Mouse (Mus musculus) 416B (cell line): ENCODE data around the gene Nfkbil1.

Experiments used
- DNase-seq: peaks from one replicate; pipeline ENCODE4 v3.0.0; 2011; ENCODE audit warnings: low read depth

Nfkbil1 gene

DNA sequence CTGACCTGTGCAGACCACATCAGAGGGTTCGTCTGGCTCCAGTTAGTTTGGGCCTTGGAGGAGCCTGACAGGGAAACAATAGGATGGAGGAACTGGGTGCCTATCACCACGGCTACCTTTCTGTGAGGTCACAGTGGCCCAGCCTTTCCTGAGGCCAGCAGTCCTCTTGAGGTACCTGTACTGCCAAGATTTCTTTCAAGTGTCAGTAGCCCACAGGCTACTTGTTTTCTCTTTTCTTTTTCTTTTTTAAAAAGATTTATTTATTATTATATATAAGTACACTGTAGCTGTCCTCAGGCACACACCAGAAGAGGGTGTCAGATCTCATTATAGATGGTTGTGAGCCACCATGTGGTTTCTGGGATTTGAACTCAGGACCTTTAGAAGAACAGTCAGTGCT is 59.6 kb downstream of the Nfkbil1 start, which contains the start of gene Aif1:
Gene Aif1, minus strand, starts transcription at position 101 of the 400 bp plus-strand sequence.
- no peak for DNase-seq

DNA sequence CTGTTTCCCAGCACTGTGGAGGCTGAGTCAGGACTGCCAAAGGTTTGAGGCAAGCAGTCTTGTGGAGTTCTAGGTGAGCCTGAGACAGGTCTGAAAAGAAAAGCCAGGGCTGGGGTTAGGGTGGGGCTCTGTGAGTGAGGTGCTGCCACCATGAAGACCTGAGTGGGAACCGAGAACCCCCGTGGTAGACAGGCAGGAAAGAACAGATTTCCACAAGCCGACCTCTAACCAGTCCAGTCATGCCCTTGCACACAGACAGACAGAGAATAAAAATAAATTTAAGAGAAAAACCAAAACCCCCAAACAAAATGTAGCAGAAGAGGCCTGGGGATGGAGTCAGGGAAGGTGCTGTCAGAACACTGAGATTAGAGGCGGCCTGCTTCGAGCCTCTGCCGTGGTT is 60.2 kb downstream of the Nfkbil1 start:
- DNase-seq = no peak

DNA sequence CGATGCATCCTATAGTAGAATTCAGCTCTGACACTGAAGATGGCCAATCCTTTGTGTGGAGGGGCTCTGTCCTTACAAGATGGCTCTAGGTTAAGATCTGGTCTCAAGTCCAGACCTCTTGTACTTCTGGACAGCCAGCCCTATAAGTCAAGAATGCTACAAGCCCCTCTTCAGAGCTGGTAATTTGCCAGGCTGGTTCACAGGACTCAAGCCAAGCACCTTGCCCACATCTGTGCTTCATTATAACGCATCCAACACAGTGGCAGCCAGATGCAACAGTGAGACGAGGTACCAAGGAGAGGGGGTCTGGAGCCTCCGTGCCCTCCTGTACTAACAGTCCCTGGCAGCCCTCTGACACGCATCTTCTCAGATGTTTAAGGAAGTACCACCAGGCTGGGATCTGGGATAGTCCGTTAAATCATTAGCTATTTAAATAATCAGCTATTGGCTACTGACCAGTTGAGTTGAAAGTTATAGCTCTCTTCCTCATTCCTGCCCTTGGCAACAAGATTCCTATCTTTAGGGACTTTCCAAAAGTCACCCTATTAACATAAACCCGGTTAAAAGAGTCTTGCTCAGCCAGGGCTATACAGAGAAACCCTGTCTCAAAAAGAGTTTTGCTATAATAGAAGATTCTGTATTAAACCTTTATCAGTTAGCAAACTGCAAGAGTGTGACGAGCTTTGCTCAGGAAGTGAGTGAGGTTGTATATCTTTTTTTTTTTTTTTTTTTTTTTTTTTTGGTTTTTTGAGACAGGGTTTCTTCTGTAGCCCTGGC is 61.2 kb downstream of the Nfkbil1 start:
- no peak for DNase-seq

DNA sequence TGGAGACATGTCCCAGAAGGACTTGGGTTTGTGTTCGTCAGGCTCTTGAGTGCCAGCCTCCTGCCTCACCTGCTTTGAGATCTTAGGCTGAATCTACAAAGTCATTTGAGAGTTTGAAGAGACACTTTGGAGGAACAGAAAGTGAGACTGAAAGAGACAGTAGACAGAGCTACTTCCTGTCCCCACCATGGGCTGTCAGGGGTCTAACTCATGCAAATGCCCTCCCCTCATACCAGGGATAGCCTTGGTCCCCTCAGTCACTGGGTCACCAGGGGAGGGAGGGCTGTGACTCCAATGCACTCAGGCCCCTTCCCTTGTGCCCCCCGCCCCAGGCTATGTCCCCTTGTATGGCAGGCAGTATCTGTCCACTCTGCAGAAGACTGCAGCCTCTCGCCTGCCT is 62.3 kb downstream of the Nfkbil1 start:
- DNase-seq = no peak

- DNase-seq = no peak
Observed at GRCm38 (mm10) chr17:35172445-35173234, 63.0 kb downstream of the Nfkbil1 start.
